Mouse (Mus musculus) left cerebral cortex, adult 11 months (tissue): Measurements from ENCODE around the gene Exoc4.

Experiments
- DNase-seq: peaks from one replicate; pipeline ENCODE4 v3.0.0; 2022; ENCODE audit warnings: low spot score

The Exoc4 gene

DNA sequence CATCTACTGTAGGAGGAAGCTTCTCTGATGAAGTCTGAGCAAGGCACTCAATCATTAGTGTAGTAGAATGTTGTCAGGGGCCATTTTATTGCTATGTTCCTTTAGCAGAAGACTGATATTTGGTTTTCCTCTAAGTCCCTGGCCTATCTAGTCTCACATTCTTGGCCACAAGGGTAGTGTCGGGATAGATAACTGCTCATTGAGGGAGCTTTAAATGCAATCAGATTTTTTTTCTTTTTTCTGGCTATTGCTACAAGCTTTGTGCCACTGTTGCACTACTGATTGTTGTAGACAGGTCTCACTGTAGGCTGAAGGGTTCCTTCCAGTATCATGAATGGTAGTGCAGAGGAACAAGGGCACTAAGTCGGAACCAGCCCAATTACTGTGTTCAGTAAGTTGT lies 227.2 kb downstream of the Exoc4 start:
- DNase-seq, result no peak

DNA sequence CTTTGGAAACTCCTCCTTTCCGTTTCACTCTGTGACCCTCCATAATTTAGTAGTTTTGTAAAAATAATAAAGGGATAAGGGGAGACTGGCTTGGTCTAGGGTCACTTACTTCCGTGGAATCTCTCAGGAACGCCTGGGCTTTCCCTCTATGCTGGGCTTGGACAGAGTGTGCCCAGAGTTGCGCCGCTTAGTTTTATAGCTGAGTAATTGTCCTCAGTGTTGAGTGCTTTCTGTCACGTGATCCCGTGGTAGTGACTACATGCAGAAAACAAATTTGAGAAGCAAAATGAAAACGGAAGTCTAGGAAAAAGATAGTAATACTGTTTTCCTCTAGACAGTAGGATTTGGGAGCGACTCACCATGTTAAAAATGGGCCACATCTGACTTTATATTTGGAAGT lies 235.7 kb downstream of the Exoc4 start:
- no peak for DNase-seq

DNA sequence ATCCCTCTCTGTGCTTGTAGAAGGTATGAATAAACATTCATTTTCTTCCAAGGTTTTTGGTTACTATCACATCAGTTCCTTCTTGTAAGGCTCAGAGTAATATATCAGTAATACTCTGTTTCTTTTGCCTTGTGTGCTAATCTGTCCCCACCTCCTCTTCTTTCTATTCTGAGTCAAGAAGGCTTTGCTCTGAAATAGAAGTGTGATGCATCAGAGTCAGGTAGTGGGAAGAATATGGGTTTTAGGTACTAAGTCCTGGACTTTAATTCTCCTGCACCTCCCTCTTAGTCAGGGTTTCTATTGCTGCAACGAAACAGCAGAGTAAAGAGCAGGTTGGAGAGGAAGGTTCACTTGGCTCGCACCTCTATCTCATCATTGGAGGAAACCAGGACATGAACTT lies 240.9 kb downstream of the Exoc4 start:
- no peak for DNase-seq

DNA sequence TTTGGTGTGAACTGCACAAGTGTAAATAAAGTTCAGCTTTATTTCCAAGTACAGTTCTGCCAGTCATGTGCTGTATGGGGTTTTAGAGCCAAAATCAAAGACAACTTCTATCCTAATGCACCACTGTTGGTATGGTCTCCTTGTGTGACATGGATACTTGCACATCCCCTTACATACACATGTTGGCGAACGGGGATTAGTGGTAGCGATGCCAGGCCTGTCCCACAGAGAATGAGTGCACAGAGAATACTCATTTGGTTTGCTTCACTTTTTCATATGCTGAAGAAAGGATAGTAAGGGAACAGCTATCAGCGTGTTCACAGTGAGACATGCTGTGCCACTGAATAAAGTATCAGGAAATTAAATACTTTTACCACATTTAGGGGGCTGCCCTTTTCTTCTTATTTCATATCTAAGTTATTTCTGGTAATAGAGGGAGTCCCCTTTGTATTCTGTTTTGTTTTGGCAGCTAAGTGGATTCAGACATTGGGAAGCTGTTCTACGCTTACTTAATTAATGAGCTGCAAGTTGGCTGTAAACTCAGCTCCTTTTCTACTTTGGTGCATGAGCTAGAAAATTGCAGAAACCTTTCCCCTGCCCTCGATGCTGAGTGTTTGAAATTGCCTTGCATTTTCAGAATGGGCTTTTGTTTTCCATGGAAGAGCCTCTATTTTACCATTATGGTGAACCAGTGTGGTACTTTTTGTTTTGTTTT lies 247.4 kb downstream of the Exoc4 start:
- DNase-seq, result no peak

DNA sequence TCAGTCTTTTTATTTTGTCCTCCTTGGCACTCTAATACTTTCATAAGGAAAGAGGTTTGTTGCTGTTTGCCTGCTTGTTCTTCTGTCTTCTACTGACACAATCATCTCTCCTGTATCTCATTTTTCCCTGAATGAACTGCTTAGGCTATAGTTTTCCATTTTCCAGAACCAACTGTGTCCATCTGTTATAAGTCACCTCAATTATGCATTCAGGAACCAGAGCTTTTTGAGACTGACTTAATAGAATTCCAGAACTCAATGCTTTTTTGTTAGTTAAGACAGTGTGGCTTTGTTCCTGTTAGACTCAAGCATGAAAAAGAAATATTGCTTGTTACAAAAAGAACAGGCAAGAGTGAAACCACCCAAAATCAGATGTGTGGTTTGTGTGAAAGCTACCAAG lies 248.5 kb downstream of the Exoc4 start:
- DNase-seq, result no peak

DNA sequence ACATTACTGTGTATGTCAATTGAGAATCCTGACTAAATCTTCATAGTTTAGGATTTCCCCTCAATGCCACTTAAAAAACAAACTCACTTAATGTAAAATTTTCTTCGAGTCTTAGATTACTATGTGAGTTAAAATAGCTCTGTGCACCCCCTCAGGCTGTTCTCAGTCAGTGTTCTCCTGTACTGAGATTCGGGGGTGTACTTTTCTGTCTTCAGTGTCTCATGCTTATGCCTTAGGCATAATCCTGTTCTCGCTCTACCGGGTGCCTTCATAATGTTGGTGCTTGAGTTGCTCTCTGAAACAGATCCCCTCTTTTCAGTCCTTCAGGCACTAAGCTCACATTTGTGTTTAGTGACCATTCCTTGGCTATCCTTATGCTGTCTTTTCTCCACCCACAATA lies 253.5 kb downstream of the Exoc4 start:
- DNase-seq, result no peak

DNA sequence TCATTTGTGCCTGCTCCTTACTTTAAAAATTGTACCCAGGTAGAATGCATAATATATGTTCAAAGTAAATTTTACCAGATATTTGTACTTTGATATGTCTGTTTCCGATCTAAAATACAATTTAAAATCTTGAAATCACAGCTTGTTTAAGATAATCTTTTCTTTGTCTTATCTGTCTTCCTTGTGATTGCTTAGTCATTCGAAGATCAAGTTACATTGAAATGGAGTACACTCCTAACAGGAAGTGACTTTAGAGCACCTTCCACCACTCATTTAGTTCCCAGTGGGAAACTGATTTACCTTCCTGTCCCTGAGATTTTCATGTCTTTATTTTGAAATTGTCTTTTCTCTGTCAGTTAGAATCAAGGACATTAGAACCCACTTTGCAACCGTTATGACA lies 254.5 kb downstream of the Exoc4 start:
- no peak for DNase-seq

DNA sequence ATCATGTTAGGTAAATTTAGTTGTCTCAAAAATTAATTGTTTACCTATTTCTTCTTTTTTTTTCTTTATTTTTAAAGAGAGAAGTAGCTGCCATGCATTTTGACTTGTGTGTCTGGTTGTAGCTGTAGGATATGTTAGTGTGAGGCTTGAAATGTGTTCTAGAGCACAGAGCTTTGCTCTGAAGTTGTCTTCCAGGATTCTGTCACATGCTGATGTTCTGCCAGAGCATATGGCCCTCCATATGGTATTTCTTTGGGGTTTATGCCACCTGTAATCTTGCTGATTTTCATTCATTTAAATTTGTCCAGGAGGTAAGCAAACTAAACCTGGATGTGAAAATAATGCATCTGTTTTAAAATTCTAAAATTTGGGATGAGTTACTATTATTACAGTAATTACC lies 258.2 kb downstream of the Exoc4 start:
- DNase-seq, result no peak

DNA sequence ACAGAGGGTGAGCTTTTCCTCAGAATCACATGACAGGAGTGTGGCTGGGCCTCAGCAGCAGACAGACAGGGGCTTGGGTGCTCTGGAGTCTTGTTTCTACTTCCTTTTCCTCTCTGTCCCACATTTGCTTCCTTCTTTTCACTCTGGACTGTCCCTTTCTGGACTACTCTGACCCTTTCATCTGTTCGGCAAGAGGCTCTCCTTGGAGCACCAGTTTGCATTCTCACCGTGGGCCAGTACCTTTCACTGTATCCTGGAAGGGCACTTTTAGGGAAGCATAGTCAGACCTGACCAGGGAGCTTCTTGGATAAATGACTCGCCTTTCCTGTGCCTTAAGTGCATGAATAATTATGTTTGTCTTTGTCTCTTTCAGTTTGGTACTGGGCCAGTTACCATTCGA lies 266.5 kb downstream of the Exoc4 start:
- no peak for DNase-seq

DNA sequence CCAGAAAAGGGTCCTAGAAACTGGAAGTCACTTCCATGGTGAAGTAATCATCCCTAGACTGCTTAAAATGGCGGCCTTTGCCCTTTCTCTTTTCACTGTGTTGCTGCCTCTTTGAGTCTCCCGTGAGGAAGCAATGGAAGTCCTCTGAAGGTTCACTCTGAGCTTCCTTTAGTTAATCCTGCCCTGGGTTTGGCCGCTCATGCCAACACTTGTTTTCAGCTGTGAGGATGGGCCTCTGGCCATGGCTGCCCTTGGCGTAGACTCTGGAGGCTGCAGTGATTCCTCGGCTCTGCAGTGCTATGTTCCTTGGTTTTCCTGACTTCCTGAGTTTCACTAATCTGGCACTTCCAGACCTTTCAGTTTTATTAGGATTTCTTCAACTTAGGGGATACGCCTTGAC lies 267.9 kb downstream of the Exoc4 start:
- DNase-seq, result no peak

DNA sequence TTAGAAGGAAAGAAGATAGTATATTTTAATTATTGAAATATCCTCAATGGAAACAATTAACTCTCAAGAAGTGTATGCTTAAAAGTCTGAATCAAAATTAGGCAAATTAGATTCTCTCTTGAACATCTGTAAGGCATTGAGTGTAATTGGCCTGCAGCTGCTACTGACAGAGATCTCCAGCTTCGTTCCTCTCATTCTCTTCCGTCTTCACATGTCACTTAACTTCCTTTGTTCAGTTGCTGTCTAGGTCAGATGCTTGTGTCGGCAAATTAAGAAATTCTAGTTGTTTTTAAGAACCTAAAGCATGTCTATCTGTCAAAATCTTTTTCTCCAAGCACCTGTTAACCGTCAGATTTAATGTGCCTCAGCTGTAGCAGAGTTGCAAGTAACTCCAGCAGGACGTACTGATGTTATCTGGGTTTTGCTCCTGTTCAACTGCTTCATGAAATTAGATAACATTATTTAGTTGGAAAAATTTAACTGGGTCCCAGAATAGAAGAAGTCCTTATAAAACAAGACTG lies 269.1 kb downstream of the Exoc4 start:
- DNase-seq, result no peak

DNA sequence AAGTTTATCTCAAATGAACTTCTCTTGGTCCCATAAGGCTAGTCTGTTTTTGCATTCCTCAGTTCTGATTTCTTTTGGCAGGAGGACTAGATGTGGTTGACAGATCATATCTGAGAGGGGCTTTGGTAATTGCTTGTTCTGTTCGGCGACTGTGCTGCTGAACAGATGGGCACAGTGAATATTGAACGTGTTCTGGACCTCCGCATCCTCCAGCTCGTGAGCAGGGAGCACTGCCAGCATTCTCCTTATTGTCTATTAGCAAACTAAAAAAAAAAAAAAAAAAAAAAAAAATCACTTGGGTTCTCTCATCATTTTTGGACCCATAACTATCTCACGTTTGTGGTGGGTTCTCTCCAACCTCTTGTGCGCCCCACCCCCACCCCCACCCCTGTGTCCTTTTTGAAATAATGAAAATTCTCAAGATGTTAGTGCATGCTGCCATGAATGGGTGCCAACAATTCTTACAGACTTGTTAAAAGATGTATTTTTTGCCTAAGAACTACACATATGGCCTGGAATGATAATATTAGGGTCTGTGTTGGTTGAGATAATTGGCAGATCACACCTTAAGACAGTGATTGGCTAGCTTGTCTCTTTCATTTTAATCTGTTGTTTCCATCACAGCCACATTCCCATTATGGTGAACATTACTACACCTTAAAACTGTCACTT lies 276.9 kb downstream of the Exoc4 start:
- no peak for DNase-seq

DNA sequence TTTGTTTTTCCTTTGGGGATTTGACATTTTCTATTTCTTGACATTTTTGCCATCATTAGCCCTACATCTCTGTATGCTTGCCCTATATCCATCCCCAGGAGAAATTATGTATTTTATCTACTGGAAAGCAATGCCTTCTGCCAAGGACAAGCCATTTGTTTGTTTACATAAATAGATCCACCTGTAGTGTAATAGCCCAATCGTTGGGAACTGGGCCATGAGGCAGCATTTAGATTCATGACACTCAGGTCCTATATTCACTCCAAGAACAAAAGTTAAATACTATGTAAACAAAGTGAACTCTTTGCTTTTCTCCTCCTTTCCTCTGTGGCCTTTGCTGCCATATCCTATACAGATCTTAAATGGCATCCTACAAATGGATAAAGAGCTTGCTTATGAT lies 291.5 kb downstream of the Exoc4 start:
- DNase-seq, result no peak

DNA sequence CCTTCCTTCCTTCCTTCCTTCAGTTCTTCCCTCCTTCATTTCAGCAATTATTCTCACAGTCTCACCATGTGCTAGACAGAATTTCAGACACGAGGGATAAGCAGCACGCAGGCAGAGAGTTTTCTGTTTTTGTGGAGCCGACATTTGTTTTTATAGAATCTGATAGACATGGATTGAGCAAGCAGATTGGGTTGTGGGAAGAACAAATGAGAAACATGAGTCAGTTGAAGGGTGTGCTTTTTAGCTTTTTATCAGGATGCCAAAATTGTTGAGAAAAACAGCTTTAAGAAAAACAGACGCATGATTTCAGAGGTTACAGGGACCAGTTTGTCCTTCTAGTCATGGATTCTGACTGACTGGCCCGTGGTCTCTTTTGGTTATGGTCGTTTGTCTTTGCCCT lies 293.8 kb downstream of the Exoc4 start:
- no peak for DNase-seq

DNA sequence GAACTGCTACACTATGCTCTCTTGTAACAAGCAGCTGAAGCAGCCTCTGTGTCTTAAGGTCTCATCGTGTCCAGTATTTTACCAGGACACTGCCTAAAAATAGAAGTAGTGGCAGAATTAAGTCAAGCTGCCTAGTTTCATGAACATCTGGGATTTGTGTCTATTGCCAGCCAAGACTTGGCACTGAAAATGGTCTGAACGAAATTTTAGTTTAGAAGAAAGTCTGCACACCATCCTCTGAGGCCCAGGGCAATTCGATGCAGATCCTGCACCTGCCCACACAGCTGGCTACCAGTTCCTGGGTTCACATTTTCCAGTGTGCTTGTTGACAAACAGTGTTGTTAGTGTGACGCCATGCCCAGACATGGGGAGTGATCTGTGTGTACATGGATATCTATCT lies 303.0 kb downstream of the Exoc4 start:
- no peak for DNase-seq

DNA sequence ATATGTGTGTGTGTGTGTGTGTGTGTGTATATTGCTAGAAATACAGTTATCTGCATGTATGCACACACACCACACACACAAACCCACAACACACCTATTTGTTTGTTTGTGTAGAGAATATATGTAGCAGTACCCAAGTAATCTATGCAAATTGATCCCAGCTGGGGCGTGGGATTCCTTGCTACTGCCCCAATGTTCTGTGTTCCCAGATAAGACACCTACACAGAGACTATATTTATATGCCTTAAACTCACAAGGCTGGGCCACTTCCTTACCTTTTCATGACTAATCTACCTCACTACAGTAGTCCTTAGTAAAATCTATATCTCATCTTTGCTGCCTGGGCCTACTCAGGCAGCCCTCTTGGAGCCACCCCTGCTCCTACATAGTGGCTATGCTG lies 312.0 kb downstream of the Exoc4 start:
- peak; percentile 29 for DNase-seq

DNA sequence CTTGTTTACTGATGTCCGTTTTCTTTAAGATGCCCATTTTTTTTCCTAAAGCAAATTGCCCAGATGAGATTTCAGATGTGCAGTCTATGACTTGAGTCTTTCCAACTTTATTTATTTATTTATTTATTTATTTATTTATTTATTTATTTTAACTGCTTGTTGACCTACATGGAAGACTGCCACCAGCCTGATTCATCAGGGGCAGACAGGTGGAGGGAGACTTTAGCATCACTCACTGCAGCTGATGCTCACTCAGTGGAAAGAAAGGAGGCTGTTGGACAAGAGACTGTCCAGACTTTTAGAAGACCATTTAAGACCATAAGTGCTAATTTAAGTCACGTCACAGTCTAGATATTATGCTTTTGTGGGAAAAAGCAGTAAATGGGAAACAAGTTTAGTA lies 313.0 kb downstream of the Exoc4 start:
- no peak for DNase-seq

DNA sequence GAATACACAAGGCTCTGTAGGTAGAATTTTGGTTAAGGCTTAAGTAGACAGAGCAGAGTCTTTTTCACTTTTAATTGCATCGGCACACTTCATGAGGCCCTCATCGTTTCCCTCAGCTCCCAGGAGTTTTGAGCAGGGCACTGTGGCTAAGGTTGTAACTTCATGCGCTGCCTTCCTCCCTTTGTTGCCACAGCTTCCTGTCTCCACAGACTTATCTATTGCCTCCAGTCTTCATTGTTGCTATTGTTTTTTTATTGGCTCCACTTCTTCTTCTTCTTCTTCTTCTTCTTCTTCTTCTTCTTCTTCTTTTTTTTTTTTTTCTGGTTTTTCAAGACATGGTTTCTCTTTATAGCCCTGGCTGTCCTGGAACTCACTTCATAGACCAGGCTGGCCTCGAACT lies 327.1 kb downstream of the Exoc4 start:
- DNase-seq, result no peak

DNA sequence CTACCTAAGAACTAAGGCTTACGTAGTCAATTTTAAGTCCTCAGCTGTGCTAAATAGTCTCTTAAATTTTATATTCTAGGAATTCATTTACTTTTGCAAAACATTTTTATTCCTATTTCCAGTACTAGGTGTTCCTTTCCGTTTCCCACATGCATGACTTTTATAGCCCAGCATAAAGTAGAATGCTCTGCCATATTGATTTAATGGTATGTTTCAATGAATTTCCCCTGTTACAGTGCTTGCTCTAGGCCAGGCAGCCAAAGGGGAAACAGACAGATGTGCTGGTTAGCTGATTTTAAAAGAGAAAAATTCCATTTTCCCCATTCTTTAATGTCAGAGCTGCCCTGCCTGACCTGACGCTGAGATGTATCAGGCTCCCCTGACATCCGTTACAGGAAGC lies 359.6 kb downstream of the Exoc4 start:
- DNase-seq, result no peak

DNA sequence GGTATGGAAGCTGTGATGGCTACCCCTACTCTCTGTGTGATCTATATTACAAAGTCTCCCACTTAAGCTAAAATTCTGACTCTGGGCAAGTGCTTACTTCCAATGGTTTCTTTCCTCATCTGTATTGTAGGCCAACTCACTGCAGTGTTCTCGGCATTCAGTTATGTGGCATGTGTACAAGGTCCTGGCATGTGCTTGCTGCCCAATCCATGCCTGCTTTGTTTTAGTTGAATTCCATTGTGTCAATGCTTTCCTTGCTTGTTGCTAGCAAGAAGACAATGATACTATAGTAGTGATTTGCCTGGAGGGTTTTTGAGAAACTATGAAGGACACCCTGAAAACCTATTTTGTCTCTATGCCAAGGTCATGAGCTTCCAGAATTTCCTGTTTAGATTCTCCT lies 365.1 kb downstream of the Exoc4 start:
- DNase-seq, result no peak

DNA sequence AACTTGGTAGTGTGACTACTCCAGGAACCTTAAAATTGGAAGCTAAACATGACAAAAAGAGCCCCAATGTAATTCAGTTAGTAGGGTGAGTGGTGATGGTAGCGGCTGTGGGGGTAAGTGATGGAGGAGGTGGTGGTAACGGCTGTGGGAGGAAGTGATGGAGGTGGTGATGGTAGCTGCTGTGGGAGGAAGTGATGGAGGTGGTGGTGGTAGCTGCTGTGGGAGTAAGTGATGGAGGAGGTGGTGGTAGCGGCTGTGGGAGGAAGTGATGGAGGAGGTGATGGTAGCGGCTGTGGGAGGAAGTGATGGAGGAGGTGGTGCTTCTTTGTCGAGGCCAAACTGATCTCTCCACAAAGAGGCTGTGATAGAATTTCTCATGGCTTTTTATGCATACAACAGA lies 369.7 kb downstream of the Exoc4 start:
- no peak for DNase-seq

DNA sequence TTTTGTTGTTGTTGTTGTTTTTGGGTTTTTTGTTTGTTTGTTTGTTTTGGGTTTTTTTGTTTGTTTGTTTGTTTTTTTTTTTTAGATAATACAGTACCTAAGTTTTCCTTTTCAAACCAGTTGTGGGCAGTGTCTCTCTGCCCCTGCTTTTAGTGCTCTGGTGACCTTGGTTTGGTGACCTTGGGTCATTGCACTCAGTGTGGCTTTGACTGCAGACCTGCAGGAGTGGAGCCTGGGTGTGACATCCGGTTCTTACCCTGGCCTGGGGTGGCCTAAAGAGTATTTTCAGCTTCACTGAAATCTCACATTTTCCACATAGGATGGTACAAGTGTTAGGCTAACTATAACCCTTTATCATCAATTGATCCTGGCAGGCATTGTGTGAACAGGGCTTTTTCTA lies 371.8 kb downstream of the Exoc4 start:
- no peak for DNase-seq

DNA sequence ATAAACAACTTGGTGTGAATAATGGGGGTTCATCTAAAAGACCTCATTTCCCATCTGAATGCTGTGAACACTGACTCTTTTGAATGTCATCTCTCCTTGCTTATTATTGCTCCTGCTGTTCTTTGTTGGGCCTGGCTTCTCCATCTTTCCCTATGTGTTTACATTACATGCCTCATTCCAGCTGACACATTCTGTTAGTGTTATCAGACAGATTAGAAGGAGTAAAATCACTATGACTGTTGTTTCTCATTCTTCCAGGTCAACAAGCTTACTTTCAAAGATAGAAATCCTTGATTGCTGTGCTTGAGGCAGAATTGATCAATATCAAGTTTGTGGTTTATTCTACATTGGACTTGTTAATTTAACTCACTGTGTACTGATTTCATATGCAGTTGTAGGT lies 377.0 kb downstream of the Exoc4 start:
- DNase-seq, result no peak

DNA sequence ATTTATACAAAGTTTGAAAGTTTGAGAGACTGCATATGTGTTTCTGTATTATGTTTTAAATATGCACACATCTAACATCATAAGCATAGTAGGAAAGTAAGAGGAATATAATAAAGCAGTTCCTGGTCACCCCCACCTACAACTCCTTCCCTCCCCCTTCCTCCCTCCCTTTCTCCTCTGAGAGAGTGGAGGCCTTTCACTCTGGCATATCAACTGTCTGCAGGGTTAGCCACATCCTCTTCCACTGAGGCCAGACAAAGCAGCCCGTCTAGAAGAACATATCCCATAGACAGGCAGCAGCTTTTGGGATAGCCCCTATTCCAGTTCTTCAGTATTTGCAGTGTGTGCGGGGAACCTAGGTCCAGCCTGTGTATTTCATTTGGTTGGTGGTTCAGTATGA lies 382.2 kb downstream of the Exoc4 start:
- DNase-seq, result no peak
